Mouse (Mus musculus) limb, embryonic 15.5 days (tissue): ENCODE measurements around the gene Rabgap1l. TPM values are rescaled to one million over a fixed set of nuclear protein-coding genes. Genes with fewer than 3 reads are reported as not detected.
"Not testable (repeated sequence)": the region's sequence is repeated elsewhere in the genome, so short reads cannot be mapped to it uniquely, and the experiment has no call there.

Source experiments
- ATAC-seq: fragments of 200-750 bp; cut with Nextera tagmentation; 2 replicates; pipeline ENCODE4 v1.8.0; 2017; ENCODE audit warnings: low read depth, moderate TSS enrichment; ENCODE audit not compliant: insufficient number of reproducible peaks, low FRiP score, low TSS enrichment
- H3K27ac ChIP-seq: fragments of 300-500 bp; sonication (generic); 2 replicates; pipeline ENCODE4 v1.5.1; 2015; ENCODE audit warnings: moderate library complexity, mild to moderate bottlenecking, inconsistent platforms
- H3K27me3 ChIP-seq: fragments of 300-500 bp; sonication (generic); 2 replicates; pipeline ENCODE4 v1.6.1; 2015; ENCODE audit warnings: inconsistent platforms
- H3K36me3 ChIP-seq: fragments of 300-500 bp; sonication (generic); 2 replicates; pipeline ENCODE4 v1.6.1; 2015; ENCODE audit warnings: inconsistent platforms
- H3K4me1 ChIP-seq: fragments of 300-500 bp; sonication (generic); 2 replicates; pipeline ENCODE4 v1.6.1; 2015; ENCODE audit warnings: inconsistent platforms
- H3K4me2 ChIP-seq: fragments of 300-500 bp; sonication (generic); 2 replicates; pipeline ENCODE4 v1.6.1; 2015; ENCODE audit warnings: mild to moderate bottlenecking, inconsistent platforms
- H3K4me3 ChIP-seq: fragments of 300-500 bp; sonication (generic); 2 replicates; pipeline ENCODE4 v1.5.1; 2015; ENCODE audit warnings: mild to moderate bottlenecking, inconsistent platforms
- H3K9ac ChIP-seq: fragments of 300-500 bp; sonication (generic); 2 replicates; pipeline ENCODE4 v1.6.1; 2015; ENCODE audit warnings: inconsistent platforms
- H3K9me3 ChIP-seq: fragments of 300-500 bp; sonication (generic); 2 replicates; pipeline ENCODE4 v1.6.1; 2016; ENCODE audit warnings: inconsistent platforms
- WGBS: fragments of 180-500 bp; shearing (Covaris S2); methylation state at CpG from one replicate; pipeline ENCODE4 v1.1.7; 2015; 5-methylcytosine and 5-hydroxymethylcytosine counted together
- polyA plus RNA-seq: library from polyadenylated mRNA; unstranded; fragments of >200 nt; fragmentation: Nextera tagmentation; extraction: Ambion mirVana; gene quantifications from 2 replicates; pipeline ENCODE4 v1.2.1, GENCODE M21; 2015

Gene Rabgap1l
- polyA plus RNA-seq, 1 experiment from 2014 or later, result 19.6 TPM

GRCm38 (mm10) chr1:160443506-160443905, 349.5 kb downstream of the Rabgap1l start:
- H3K36me3 ChIP-seq, result no peaks in the 10 kb centered on the region
- no peak overlapping the region for H3K4me3 ChIP-seq
- WGBS, result 83% methylated on average over 1 of the region's 1 CpGs
- no peak overlapping the region for H3K9ac ChIP-seq
- H3K4me2 ChIP-seq, result no peak overlapping the region
- H3K4me1 ChIP-seq, result no peaks in the 10 kb centered on the region
- no peak overlapping the region for H3K27ac ChIP-seq
- no peaks in the 10 kb centered on the region for H3K9me3 ChIP-seq
- no peak for ATAC-seq
- no peaks in the 10 kb centered on the region for H3K27me3 ChIP-seq

GRCm38 (mm10) chr1:160441679-160442078, 351.3 kb downstream of the Rabgap1l start:
- Histone ChIP-seq H3K4me2 (no peak overlapping the region), H3K9me3 (no peaks in the 10 kb centered on the region), H3K27ac (no peak overlapping the region), H3K36me3 (no peaks in the 10 kb centered on the region), H3K4me3 (no peak overlapping the region), H3K27me3 (no peaks in the 10 kb centered on the region), H3K4me1 (no peaks in the 10 kb centered on the region), H3K9ac (no peak overlapping the region)
- no peak for ATAC-seq
- 66% methylated on average over 2 of the region's 2 CpGs for WGBS

GRCm38 (mm10) chr1:160441161-160441560, 351.9 kb downstream of the Rabgap1l start:
- Histone ChIP-seq H3K27me3 (no peaks in the 10 kb centered on the region), H3K27ac (no peak overlapping the region), H3K36me3 (no peaks in the 10 kb centered on the region), H3K4me1 (no peaks in the 10 kb centered on the region), H3K9ac (no peak overlapping the region), H3K4me3 (no peak overlapping the region), H3K9me3 (no peaks in the 10 kb centered on the region), H3K4me2 (no peak overlapping the region)
- WGBS, result 79% methylated on average over 5 of the region's 5 CpGs
- no peak for ATAC-seq

- H3K4me1 ChIP-seq, result no peaks in the 10 kb centered on the region
- no peak overlapping the region for H3K9ac ChIP-seq
- ATAC-seq, result no peak
- H3K4me3 ChIP-seq, result no peak overlapping the region
- no peaks in the 10 kb centered on the region for H3K9me3 ChIP-seq
- H3K36me3 ChIP-seq, result no peaks in the 10 kb centered on the region
- 54% methylated on average over 4 of the region's 4 CpGs for WGBS
- H3K27me3 ChIP-seq, result no peaks in the 10 kb centered on the region
- H3K27ac ChIP-seq, result no peak overlapping the region
- H3K4me2 ChIP-seq, result no peak overlapping the region
Measured at GRCm38 (mm10) chr1:160438820-160439219, 354.2 kb downstream of the Rabgap1l start.

- WGBS, result 79% methylated on average over 5 of the region's 5 CpGs
- ATAC-seq, result no peak
Measured at GRCm38 (mm10) chr1:160417196-160417854, 375.7 kb downstream of the Rabgap1l start.

GRCm38 (mm10) chr1:160410822-160411221, 382.2 kb downstream of the Rabgap1l start:
- H3K27ac ChIP-seq, result no peak overlapping the region
- no peak overlapping the region for H3K4me2 ChIP-seq
- 47% methylated on average over 5 of the region's 5 CpGs for WGBS
- H3K4me3 ChIP-seq, result no peak overlapping the region
- H3K4me1 ChIP-seq, result no peaks in the 10 kb centered on the region
- H3K36me3 ChIP-seq, result no peaks in the 10 kb centered on the region
- no peak for ATAC-seq
- no peak overlapping the region for H3K9ac ChIP-seq
- no peaks in the 10 kb centered on the region for H3K9me3 ChIP-seq
- no peaks in the 10 kb centered on the region for H3K27me3 ChIP-seq

More at GRCm38 (mm10) chr1:160417196-160417854, 375.7 kb downstream of the Rabgap1l start:
- Histone ChIP-seq H3K27me3 (no peaks in the 10 kb centered on the region), H3K4me1 (no peaks in the 10 kb centered on the region), H3K9ac (no peak overlapping the region), H3K4me3 (no peak overlapping the region), H3K27ac (no peak overlapping the region), H3K9me3 (no peaks in the 10 kb centered on the region), H3K4me2 (no peak overlapping the region), H3K36me3 (no peaks in the 10 kb centered on the region)

- not testable (repeated sequence) for H3K9me3 ChIP-seq
- WGBS, result 90% methylated on average over 4 of the region's 4 CpGs
Measured at GRCm38 (mm10) chr1:160409689-160410088, 383.3 kb downstream of the Rabgap1l start.

GRCm38 (mm10) chr1:160409123-160409522, 383.9 kb downstream of the Rabgap1l start:
- WGBS, result 58% methylated on average over 1 of the region's 1 CpGs
- no peak overlapping the region for H3K4me3 ChIP-seq
- no peaks in the 10 kb centered on the region for H3K4me1 ChIP-seq
- no peaks in the 10 kb centered on the region for H3K27me3 ChIP-seq
- ATAC-seq, result no peak
- no peak overlapping the region for H3K27ac ChIP-seq
- H3K36me3 ChIP-seq, result no peaks in the 10 kb centered on the region
- no peaks in the 10 kb centered on the region for H3K9me3 ChIP-seq
- no peak overlapping the region for H3K4me2 ChIP-seq
- no peak overlapping the region for H3K9ac ChIP-seq

More at GRCm38 (mm10) chr1:160409689-160410088, 383.3 kb downstream of the Rabgap1l start:
- H3K27me3 ChIP-seq, H3K27ac ChIP-seq, H3K4me2 ChIP-seq, H3K4me3 ChIP-seq, ATAC-seq, H3K4me1 ChIP-seq, H3K9ac ChIP-seq, H3K36me3 ChIP-seq: not testable (repeated sequence)

GRCm38 (mm10) chr1:160408302-160408897, 384.6 kb downstream of the Rabgap1l start:
- H3K9me3 ChIP-seq, result no peaks in the 10 kb centered on the region
- H3K27me3 ChIP-seq, result no peaks in the 10 kb centered on the region
- no peaks in the 10 kb centered on the region for H3K4me1 ChIP-seq
- H3K27ac ChIP-seq, result no peak overlapping the region
- H3K4me2 ChIP-seq, result no peak overlapping the region
- no peak overlapping the region for H3K4me3 ChIP-seq
- WGBS, result 27% methylated on average over 4 of the region's 4 CpGs
- no peak overlapping the region for H3K9ac ChIP-seq
- H3K36me3 ChIP-seq, result no peaks in the 10 kb centered on the region
- ATAC-seq, result no peak

GRCm38 (mm10) chr1:160399428-160399827, 393.6 kb downstream of the Rabgap1l start:
- Histone ChIP-seq H3K4me3 (no peak overlapping the region), H3K4me1 (no peaks in the 10 kb centered on the region), H3K4me2 (no peak overlapping the region), H3K9ac (no peak overlapping the region), H3K27me3 (no peaks in the 10 kb centered on the region), H3K36me3 (no peaks in the 10 kb centered on the region), H3K9me3 (no peaks in the 10 kb centered on the region), H3K27ac (no peak overlapping the region)
- ATAC-seq, result no peak

GRCm38 (mm10) chr1:160397037-160397436, 396.0 kb downstream of the Rabgap1l start:
- no peak for ATAC-seq
- Histone ChIP-seq H3K4me3 (no peak overlapping the region), H3K27ac (no peak overlapping the region), H3K9ac (no peak overlapping the region), H3K4me2 (no peak overlapping the region), H3K4me1 (no peaks in the 10 kb centered on the region), H3K36me3 (no peaks in the 10 kb centered on the region), H3K9me3 (no peaks in the 10 kb centered on the region), H3K27me3 (no peaks in the 10 kb centered on the region)
- WGBS, result 60% methylated on average over 2 of the region's 2 CpGs

- no peak overlapping the region for H3K9ac ChIP-seq
- H3K27me3 ChIP-seq, result no peaks in the 10 kb centered on the region
- H3K9me3 ChIP-seq, result no peaks in the 10 kb centered on the region
- no peak overlapping the region for H3K4me2 ChIP-seq
- H3K4me3 ChIP-seq, result no peak overlapping the region
- H3K4me1 ChIP-seq, result no peaks in the 10 kb centered on the region
- WGBS, result 63% methylated on average over 2 of the region's 2 CpGs
- no peaks in the 10 kb centered on the region for H3K36me3 ChIP-seq
- H3K27ac ChIP-seq, result no peak overlapping the region
- ATAC-seq, result no peak
Measured at GRCm38 (mm10) chr1:160387446-160387845, 405.6 kb downstream of the Rabgap1l start.
